Mouse (Mus musculus) liver, embryonic 14.5 days (tissue): ENCODE measurements around the gene Tmbim4.
"Not testable (repeated sequence)": the region's sequence is repeated elsewhere in the genome, so short reads cannot be mapped to it uniquely, and the experiment has no call there.

ENCODE experiments used
- CTCF ChIP-seq: IDR thresholded peaks from 2 replicates; pipeline ENCODE4 v1.5.1; 2016; ENCODE audit warnings: antibody characterized with exemption, low read depth, control low read depth
- EP300 ChIP-seq: IDR thresholded peaks from 2 replicates; pipeline ENCODE4 v1.6.1; 2016; ENCODE audit warnings: antibody characterized with exemption, low read depth

DNA sequence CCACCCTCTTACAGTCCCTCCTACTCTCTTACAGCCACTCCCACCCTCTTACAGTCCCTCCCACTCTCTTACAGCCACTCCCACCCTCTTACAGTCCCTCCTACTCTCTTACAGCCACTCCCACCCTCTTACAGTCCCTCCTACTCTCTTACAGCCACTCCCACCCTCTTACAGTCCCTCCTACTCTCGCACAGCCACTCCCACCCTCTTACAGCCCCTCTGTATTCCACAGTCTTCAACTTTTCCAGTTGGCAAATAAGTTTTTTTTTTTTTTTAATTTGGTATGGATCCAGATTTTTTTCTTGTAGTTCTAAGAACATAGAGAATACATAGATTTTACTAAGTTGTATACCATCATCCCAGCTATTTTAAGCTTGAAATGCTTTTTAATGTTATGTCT lies 15.7 kb downstream of the Tmbim4 start:
- not testable (repeated sequence) for TF ChIP-seq CTCF, EP300
